Mouse (Mus musculus): Measurements from ENCODE around the gene Plek.

GRCm38 (mm10) chr11:16999387-16999786 lies 52.8 kb downstream of the Plek start:
- TF ChIP-seq POLR2A (IDR thresholded peaks at IDR 0.05; ENCODE audit: insufficient read depth, low read length): no peak
- TF ChIP-seq CTCF (IDR thresholded peaks at IDR 0.05; ENCODE audit: low read depth, low read length): no peak
